In the genomic region with DNA sequence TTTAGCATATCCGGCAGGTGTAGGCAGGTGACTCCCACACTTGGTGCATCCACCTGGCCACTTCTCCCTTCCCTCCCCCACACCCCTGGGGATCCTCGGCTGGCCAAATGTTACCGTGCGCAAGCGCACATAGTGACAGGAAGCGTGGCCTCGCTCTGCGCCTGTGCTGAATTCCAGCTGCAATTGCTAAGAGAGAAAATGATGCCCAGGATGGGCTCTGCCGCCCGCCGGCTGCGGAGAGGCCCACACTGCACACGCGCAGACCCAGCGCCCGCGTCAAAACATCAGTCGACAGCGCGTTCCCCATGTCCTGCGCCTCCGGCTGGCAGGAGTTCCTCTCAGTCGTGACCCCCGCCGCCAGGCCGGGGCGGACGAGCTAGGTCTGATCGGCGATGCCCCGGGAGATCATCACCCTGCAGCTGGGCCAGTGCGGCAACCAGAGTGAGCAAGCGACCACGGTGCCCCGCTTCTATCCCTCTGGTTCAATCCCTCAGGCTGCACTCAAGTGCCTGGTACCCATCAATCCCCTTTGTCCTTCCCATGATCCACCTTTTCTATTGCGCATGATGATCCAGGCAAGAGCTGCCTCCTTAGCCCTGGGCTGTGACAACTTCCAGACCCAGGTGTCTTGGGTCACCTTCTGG, we compare ENCODE assay signal across 8 mouse cellular contexts. TPM values are rescaled to one million over a fixed set of nuclear protein-coding genes. Genes with fewer than 3 reads are reported as not detected.
DNase-seq lines count a peak whose midpoint lies in the region; ATAC-seq and TF ChIP-seq lines count a peak whose summit lies in the region.

A gene (plus strand): TSS at position 180 of the 644 bp plus-strand sequence.

- TF ChIP-seq EP300 in CH12.LX (IDR thresholded peaks at IDR 0.05; ENCODE audit: low read length): peak; percentile 67

- in situ Hi-C loops in CH12.LX (cut with MboI; ENCODE audit: low pct_ligation_motif_present, low pct_unique_long_range_greater_than_20kb, low sequenced_read_pairs): no loop called here

- peak within 1 kb of the TSS; percentile 59 for H3K27ac ChIP-seq in CH12.LX (ENCODE audit: insufficient read depth, low read depth)
- H3K27ac ChIP-seq in embryonic facial prominence, embryonic 15.5 days (replicated peaks): peak within 1 kb of the TSS; percentile 82
- H3K27ac ChIP-seq in lung, embryonic 14.5 days (ENCODE audit: low read depth): peak within 1 kb of the TSS; percentile 32; the same call in 1 of the 2 replicates

- dilution Hi-C loops in CH12.LX (cut with MboI; ENCODE audit: extremely low pct_ligation_motif_present, extremely low pct_unique_long_range_greater_than_20kb, low sequenced_read_pairs): no loop called here

- no peaks in the 10 kb centered on the region for H3K9me3 ChIP-seq in CH12.LX (replicated peaks; ENCODE audit: low read length)
- H3K9me3 ChIP-seq in embryonic facial prominence, embryonic 15.5 days (replicated peaks): no peaks in the 10 kb centered on the region
- H3K9me3 ChIP-seq in lung, embryonic 14.5 days (ENCODE audit: low read depth, low read length): no peaks in the 10 kb centered on the region

- H3K27me3 ChIP-seq in CH12.LX (replicated peaks): no peaks in the 10 kb centered on the region
- H3K27me3 ChIP-seq in embryonic facial prominence, embryonic 15.5 days: no peaks in the 10 kb centered on the region
- no peaks in the 10 kb centered on the region for H3K27me3 ChIP-seq in lung, embryonic 14.5 days (ENCODE audit: insufficient read depth, low read length)

- H3K4me1 ChIP-seq in CH12.LX (ENCODE audit: control insufficient read depth in 1 of 2, insufficient read depth in 2 of 2): peaks cover 9 to 27% of the 10 kb centered on the region in 2 experiments
- H3K4me1 ChIP-seq in embryonic facial prominence, embryonic 15.5 days: peaks cover 15% of the 10 kb centered on the region
- no peaks in the 10 kb centered on the region for H3K4me1 ChIP-seq in lung, embryonic 14.5 days (ENCODE audit: insufficient read depth)

- TF ChIP-seq RAD21 in CH12.LX (IDR thresholded peaks at IDR 0.05; ENCODE audit: low read depth, low read length): no peak; the same call in 1 of the 2 replicates

- TF ChIP-seq CTCF in CH12.LX (conservative IDR thresholded peaks at IDR 0.05 in 1 of 2, IDR thresholded peaks at IDR 0.05 in 1 of 2; ENCODE audit: low read depth in 2 of 2, low read length in 2 of 2): peak in 1 of 2 experiments; percentile 20; a peak in 2 of 4 replicates
- TF ChIP-seq CTCF in lung, embryonic 14.5 days (IDR thresholded peaks at IDR 0.05; ENCODE audit: low read depth): peak; percentile 13; the same call in 1 of the 2 replicates

- H3K79me2 ChIP-seq in CH12.LX (replicated peaks; ENCODE audit: control insufficient read depth, extremely low read depth, insufficient read depth, poor library complexity, severe bottlenecking): no peaks in the 10 kb centered on the region

- peaks cover 9 to 28% of the 10 kb centered on the region in 2 experiments for H3K36me3 ChIP-seq in CH12.LX (replicated peaks in 1 of 2; ENCODE audit: control insufficient read depth in 1 of 2, insufficient read depth in 1 of 2, low read length in 1 of 2)
- H3K36me3 ChIP-seq in embryonic facial prominence, embryonic 15.5 days: no peaks in the 10 kb centered on the region
- no peaks in the 10 kb centered on the region for H3K36me3 ChIP-seq in lung, embryonic 14.5 days (ENCODE audit: insufficient read depth)

- 2% methylated on average over 36 of the region's 36 CpGs for WGBS in embryonic facial prominence, embryonic 15.5 days
- WGBS in lung, embryonic 14.5 days: 2% methylated on average over 36 of the region's 36 CpGs

- ATAC-seq in embryonic facial prominence, embryonic 15.5 days (ENCODE audit: insufficient number of reproducible peaks, low FRiP score, low TSS enrichment, low read depth): peak; percentile 79
- peak; percentile 85 for ATAC-seq in lung, embryonic 14.5 days (ENCODE audit: insufficient read depth)

- peak; percentile 87 for TF ChIP-seq POLR2A in CH12.LX (IDR thresholded peaks at IDR 0.05; ENCODE audit: low read depth, low read length)

- H3K9ac ChIP-seq in CH12.LX (ENCODE audit: insufficient read depth, low read depth): peak within 1 kb of the TSS; percentile 65
- H3K9ac ChIP-seq in embryonic facial prominence, embryonic 15.5 days: peak within 1 kb of the TSS; percentile 44
- peak within 1 kb of the TSS; percentile 56 for H3K9ac ChIP-seq in lung, embryonic 14.5 days

- H3K4me3 ChIP-seq in CH12.LX (replicated peaks in 1 of 3; ENCODE audit: low read depth in 2 of 3, low read length in 2 of 3, poor library complexity in 1 of 3): peak within 1 kb of the TSS; percentile 45 to 72 (median 62)
- peak within 1 kb of the TSS; percentile 48 for H3K4me3 ChIP-seq in embryonic facial prominence, embryonic 15.5 days (replicated peaks)
- H3K4me3 ChIP-seq in lung, embryonic 14.5 days (ENCODE audit: low read depth, low read length): peak within 1 kb of the TSS; percentile 40

- DNase-seq in CH12.LX (ENCODE audit: extremely low read depth): peak; percentile 94
- peak; percentile 64 for DNase-seq in adrenal gland, postnatal 25 days
- peak; percentile 54 to 69 for DNase-seq in heart, postnatal 14 days
- DNase-seq in layer of hippocampus, adult 9-11 months: peak; percentile 77
- peak; percentile 84 for DNase-seq in lung, embryonic 14.5 days
- DNase-seq in right cerebral cortex, adult 18-20 months: peak; percentile 90
- DNase-seq in urinary bladder, postnatal 25 days (ENCODE audit: low spot score): no peak

- intact Hi-C loops in heart, postnatal 14 days (cut with DNase I): no loop called here

- H3K4me2 ChIP-seq in CH12.LX (ENCODE audit: insufficient read depth, low read depth, poor library complexity, severe bottlenecking): peak within 1 kb of the TSS; percentile 58
- H3K4me2 ChIP-seq in embryonic facial prominence, embryonic 15.5 days (replicated peaks): peak within 1 kb of the TSS; percentile 84
- H3K4me2 ChIP-seq in lung, embryonic 14.5 days: peak within 1 kb of the TSS; percentile 83

TF ChIP-seq in CH12.LX, 34 proteins besides CTCF, POLR2A, EP300 and RAD21 (continues in another document):
- TF ChIP-seq ZMIZ1 (IDR thresholded peaks at IDR 0.05; ENCODE audit: low read depth, low read length) (peak; percentile 82), ELF1 (IDR thresholded peaks at IDR 0.05; ENCODE audit: low read depth, low read length) (peak; percentile 86), SIN3A (IDR thresholded peaks at IDR 0.05; ENCODE audit: low read length) (peak; percentile 88), CHD1 (IDR thresholded peaks at IDR 0.05; ENCODE audit: low read depth, low read length) (no peak), ETS1 (conservative IDR thresholded peaks at IDR 0.05; ENCODE audit: low read depth, low read length) (peak; percentile 85), HCFC1 (IDR thresholded peaks at IDR 0.05; ENCODE audit: low read depth, low read length) (peak; percentile 66), ZNF384 (IDR thresholded peaks at IDR 0.05; ENCODE audit: low read depth, low read length) (no peak; the same call in 1 of the 2 replicates), NRF1 (IDR thresholded peaks at IDR 0.05; ENCODE audit: low read depth, low read length) (peak; percentile 97), MEF2A (IDR thresholded peaks at IDR 0.05; ENCODE audit: borderline replicate concordance, low read depth, low read length) (peak; percentile 79; the same call in 1 of the 2 replicates), KAT2A (IDR thresholded peaks at IDR 0.05; ENCODE audit: insufficient replicate concordance, low read length) (peak; percentile 67; the same call in 1 of the 2 replicates), JUND (conservative IDR thresholded peaks at IDR 0.05; ENCODE audit: low read depth, low read length) (0 out of 2 replicates have a peak, but pooled peaks have one; percentile 22), USF1 (IDR thresholded peaks at IDR 0.05; ENCODE audit: low read depth, low read length) (no peak; the same call in 1 of the 2 replicates), USF2 (conservative IDR thresholded peaks at IDR 0.05; ENCODE audit: low read depth, low read length) (no peak), MYC (IDR thresholded peaks at IDR 0.05; ENCODE audit: low read depth, low read length) (peak; percentile 84; the same call in 1 of the 2 replicates), JUN (IDR thresholded peaks at IDR 0.05; ENCODE audit: insufficient read depth, low read depth, low read length) (no peak), MXI1 (IDR thresholded peaks at IDR 0.05; ENCODE audit: low read depth, low read length) (peak; percentile 74; the same call in 1 of the 2 replicates), BHLHE40 (IDR thresholded peaks at IDR 0.05; ENCODE audit: low read depth, low read length) (peak; percentile 94), TBP (conservative IDR thresholded peaks at IDR 0.05; ENCODE audit: low read depth, low read length) (0 out of 2 replicates have a peak, but pooled peaks have one; percentile 68), GABPA (IDR thresholded peaks at IDR 0.05; ENCODE audit: insufficient replicate concordance, low read depth, low read length) (no peak), MAX (IDR thresholded peaks at IDR 0.05; ENCODE audit: low read length) (peak; percentile 89), MAZ (IDR thresholded peaks at IDR 0.05; ENCODE audit: low read depth, low read length) (0 out of 2 replicates have a peak, but pooled peaks have one; percentile 44), UBTF (IDR thresholded peaks at IDR 0.05; ENCODE audit: low read depth, low read length) (peak; percentile 71), CHD2 (IDR thresholded peaks at IDR 0.05; ENCODE audit: low read length) (peak; percentile 91), MAFK (IDR thresholded peaks at IDR 0.05; ENCODE audit: insufficient replicate concordance, low read length) (no peak), E2F4 (IDR thresholded peaks at IDR 0.05; ENCODE audit: insufficient replicate concordance, low read depth, low read length) (0 out of 2 replicates have a peak, but pooled peaks have one; percentile 27), SMC3 (IDR thresholded peaks at IDR 0.05; ENCODE audit: low read depth, low read length) (0 out of 2 replicates have a peak, but pooled peaks have one; percentile 23), RCOR1 (conservative IDR thresholded peaks at IDR 0.05; ENCODE audit: low read depth, low read length) (peak; percentile 90; the same call in 1 of the 2 replicates), POLR2AphosphoS2 (IDR thresholded peaks at IDR 0.05; ENCODE audit: low read depth, low read length) (no peak), ZC3H11A (IDR thresholded peaks at IDR 0.05; ENCODE audit: low read depth, low read length) (no peak)

RNA-seq across cellular contexts. Expression of the gene that starts here (rescaled TPM):
- 3.1 and 4.7 TPM in 2 replicates for total RNA-seq in CH12.LX (2012; rRNA removed)
- total RNA-seq in CH12.LX (2014; rRNA removed): 1.2 and 2.1 TPM in 2 replicates
- 8.7 and 10.5 TPM in 2 replicates for polyA plus RNA-seq in CH12.LX (2012; ENCODE audit: insufficient read length, low read depth)
- total RNA-seq in adrenal gland, postnatal 25 days (2021): 5.7 and 6.4 TPM in 2 replicates
- 11.1 and 11.9 TPM in 2 replicates for polyA plus RNA-seq in embryonic facial prominence, embryonic 15.5 days (2015; fragmentation: Nextera tagmentation; extraction: Ambion mirVana)
- 1 to 10 TPM; 2.2 to 2.9 TPM for total RNA-seq in heart, postnatal 14 days (2021)
- polyA plus RNA-seq in lung, embryonic 14.5 days (2014; fragmentation: Nextera tagmentation; extraction: Ambion mirVana): 2.7 and 4.1 TPM in 2 replicates

Comparison
In these comparisons a context has a peak if more than half of its experiments do, and no peak if none do; other contexts are left out.
1. H3K27ac ChIP-seq: peak in every context shown above with its lines; median percentile 82 in embryonic facial prominence, embryonic 15.5 days; 59 in CH12.LX; 32 in lung, embryonic 14.5 days.